Mouse (Mus musculus) right cerebral cortex, postnatal 25 days (tissue): ENCODE results near the gene Hemk1.
A peak's percentile ranks its signal among the peaks of the same experiment; 100 is the strongest.

Experiments used
- DNase-seq: peaks from one replicate; pipeline ENCODE4 v3.0.0; 2022

The Hemk1 gene

DNA sequence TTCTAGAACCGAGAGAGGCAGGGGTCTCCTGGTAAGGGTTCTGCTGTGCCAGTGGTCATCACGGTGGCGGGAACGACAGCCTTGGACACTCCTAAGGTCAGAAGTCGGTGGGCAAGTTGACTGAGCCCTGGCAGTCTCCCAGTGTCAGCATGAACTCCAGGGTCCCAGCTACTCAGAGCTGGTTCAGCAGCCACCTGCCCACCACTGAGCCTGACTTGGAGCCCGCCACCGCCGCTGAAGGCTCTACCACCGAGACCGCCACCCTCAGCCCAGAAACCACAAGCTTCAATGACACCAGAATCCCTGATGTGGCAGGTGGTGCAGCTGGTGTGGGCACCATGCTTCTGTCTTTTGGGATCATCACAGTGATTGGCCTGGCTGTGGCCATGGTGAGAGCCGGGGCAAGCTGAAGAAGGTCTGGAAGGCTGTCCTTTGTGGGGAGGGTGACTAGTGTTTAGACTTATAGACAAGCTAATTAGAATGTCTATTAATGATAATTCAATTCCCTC lies 4.1 kb upstream of the Hemk1 start:
- no peak for DNase-seq

DNA sequence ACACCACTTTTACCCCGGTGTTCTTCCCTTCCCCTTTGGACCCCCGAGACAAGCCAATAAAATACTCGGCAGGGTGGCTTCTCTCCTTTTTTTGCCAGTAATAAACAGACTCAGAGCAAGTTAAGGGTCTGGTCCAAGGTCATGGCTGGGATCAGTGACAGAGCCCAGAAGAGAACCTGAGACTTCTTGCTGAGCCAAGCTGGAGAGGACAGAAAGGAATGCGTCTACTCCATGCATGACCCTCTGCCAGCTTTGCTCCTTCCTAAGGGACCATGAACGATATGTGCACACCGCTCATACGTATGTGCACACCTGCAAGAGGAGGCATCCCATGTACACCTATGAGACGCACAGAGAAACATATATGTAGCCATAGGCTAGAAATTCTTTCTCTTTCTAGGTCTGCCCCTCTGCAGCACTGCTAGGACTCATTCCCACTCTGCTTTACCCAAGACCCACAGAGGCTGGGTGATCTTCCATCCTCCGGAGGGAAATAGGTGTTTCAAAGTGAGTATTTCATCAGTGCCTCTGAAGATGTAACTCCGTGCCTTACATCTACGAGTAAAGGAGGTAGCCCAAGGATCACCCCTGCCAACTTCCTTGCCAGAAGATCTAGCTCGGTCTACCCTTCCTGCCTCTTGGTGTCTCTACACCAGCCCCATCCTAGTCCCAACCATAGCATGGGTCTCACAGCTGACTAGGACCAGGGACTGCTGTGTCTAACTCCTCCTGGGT lies 2.9 kb upstream of the Hemk1 start:
- DNase-seq: no peak

DNA sequence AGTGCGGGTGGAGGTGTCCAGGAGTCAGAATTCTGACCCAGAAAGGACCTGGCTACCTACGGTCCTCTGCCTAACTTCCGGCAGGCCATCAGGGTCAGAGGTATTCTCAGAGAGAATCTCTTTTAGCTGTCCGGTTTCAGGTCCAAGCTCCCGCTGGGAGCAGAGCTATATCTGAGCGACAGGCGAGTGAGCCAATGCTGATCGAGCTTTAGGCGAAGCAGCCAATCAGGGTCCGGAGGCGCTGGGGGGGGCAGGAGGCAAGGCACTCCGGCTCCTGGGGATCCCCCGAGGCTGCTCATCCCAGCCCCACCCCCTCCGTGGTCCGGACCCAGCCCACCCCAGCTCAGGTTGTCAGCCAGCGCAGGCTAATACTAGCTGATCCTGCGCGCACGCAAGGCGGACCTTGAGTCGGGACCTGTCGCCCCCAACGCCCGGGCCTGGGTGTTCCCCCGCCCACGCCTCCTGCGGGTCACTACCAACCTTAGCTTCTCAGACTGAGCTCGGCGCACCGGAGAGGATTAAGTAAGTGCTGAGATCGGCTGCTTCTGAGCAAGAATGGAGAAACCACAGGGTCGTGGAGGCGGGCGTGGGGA lies 2.2 kb upstream of the Hemk1 start, which contains the start of gene 6430571L13Rik:
Gene 6430571L13Rik (plus strand): TSS at position 336 of the 593 bp plus-strand sequence.
- peak; percentile 90 for DNase-seq

DNA sequence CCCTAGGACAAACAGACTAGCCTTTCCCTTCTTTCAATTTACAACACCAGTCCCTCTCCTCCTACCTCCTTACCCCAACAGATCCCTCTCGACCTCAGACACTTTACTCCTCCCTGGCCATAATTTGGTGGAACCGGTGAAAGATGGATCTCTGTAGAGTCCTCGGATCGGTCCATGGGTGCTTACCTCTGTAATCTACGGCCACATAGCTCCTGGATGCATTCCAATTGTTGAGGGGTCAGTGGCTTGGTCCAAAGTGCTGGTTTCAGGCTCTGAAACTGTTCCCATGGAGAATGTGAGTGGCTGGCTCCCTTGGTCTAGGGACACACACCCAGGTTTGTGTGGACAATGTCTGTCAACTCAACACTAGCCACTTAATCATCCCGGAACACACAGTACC lies 1.8 kb downstream of the Hemk1 start:
- no peak for DNase-seq

DNA sequence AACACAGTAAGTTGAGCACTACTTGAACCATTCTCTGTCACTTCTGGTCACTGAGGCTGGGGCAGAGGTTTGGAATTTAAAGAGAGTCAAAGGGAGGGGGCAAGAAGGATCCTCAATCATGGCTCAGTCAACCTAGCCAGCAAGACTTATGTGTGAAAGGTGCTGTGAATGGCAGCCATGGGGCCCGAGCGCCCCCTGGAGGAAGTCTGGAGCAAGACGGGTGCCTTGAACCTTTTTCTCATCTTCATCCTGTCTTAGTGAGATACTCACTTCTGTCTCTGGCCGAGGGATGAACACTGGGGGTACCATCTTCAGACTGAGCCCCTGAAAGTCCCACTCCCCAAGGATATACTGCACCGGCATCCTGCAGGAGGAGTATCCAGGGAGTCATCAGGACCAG lies 2.2 kb downstream of the Hemk1 start:
- DNase-seq: peak; percentile 59

DNA sequence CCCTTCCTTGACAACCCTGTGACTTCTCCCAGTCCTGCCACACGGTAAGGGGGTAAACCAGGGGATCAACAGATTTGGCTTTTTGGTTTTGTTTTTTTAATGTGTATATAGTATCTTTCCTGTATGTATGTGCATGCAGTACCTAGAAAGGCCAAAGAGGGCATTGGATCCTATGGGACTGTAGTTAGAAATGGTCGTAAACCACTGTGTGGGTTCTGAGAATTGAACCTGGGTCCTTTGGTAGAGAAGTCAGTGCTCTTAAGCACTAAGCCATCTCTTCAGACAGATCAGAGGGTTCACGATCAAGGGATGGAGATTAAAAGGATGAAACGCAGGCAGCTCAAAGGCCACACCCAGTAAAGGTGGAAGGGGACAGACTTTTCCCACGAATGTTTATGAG lies 3.1 kb downstream of the Hemk1 start:
- no peak for DNase-seq

DNA sequence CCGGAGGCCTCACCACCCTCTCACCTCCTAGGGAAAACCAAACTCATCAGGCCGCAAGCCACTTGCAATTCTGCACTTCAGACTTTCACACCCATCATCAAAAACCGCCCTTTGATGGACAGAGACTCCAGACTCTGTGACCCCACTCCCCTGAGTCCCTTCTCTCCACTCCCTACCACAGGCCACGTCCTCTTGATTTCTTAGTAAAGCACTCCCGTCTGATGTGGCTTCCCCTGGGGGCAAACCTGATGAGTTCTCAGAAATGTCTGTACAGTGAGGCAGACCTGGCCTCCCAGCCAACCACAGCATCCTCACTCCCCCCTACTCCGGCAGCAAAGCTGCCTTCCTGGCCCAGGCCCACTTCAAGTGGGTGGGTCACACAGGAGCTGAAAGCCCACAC lies 3.8 kb downstream of the Hemk1 start:
- no peak for DNase-seq

DNA sequence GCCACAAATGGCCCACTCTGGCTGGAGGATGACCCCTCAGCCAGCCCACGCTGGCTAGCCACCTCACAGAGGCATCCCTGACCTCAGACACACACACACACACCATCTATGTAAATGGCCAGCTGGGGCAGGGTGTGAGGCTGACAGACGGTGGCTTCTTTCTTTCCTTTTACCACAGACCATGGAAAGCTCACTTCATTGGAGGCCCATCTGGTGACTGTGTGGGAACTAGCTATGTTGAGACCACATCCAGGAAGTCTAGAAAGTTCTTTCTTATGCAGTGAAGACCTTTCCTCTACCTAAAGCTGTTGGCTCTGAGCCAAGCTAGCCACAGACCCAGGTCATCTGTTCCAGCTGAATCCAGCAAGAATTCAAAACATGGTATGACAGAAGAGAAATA lies 4.5 kb downstream of the Hemk1 start:
- no peak for DNase-seq

DNA sequence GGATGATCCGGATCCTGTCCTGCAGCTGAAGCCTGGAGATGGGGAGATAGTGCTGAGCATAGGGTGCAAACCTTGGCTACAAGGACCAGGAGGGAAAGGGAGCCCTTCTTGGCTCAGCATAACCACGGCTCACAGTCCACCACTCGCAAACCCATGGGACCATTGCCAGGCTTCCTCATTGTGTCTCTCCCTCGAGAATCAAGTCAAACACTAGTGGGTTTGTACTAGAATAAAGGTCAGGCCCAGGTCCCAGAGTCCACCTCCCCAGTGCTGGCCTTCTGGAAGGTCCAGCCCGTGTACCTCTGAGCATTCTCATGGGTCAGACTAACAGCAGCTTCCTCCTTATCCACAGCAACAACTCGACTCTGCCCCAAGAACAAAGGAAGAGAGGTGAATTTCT lies 7.4 kb downstream of the Hemk1 start:
- DNase-seq: no peak

DNA sequence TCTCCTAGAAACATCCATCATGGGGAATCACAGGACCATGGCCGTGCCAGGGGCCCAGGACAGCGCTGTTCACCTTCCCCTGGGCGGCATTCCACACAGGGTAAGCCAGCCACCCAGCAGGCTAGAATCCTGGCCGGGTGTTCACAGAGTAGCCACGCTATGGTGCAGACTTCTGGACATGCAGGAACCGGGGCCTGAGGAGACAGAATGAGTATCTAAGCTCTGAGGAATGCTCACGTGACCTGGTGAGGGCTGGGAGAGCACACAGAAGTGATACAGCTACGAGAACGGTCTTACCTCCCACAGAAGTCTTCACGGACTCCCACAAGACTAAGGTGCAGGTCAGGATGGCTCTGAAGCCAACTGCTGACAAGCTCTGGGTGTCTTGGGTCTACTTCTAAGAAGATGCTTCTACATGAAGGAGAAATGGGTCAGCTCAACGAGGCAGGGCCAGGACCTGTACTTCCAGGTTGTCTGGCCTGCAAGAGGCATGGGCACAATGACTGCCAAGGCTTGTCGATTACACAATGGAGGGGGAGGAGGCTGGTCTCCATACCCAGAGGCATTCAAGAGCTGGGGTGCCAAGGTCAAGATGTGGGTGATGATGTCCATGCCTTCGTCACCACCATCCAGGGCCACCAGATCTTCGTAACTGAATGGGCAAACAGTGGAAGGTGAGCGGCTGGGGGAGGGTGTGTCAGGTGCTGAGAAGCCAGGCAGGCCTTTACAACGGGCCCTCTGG lies 10.1 kb downstream of the Hemk1 start:
- no peak for DNase-seq

DNA sequence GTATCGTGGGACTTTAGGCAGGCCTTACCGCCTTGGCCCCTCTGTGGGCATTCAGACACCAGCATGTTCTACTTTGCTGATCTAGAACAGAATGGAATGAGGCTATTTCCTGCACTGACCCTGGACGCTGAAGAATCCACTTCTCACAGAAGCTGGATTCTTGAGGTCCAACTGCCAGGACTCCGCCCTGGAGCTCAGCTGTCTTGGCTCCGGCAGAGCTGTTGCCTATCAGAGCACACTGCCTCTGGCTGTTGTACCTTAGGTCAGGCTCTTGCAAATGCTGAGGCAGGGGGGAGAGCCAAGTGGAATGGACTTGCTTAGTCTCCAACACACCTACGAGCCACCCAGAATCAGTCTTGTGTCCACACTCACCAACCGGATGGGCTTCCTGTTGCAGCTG lies 12.2 kb downstream of the Hemk1 start:
- no peak for DNase-seq

DNA sequence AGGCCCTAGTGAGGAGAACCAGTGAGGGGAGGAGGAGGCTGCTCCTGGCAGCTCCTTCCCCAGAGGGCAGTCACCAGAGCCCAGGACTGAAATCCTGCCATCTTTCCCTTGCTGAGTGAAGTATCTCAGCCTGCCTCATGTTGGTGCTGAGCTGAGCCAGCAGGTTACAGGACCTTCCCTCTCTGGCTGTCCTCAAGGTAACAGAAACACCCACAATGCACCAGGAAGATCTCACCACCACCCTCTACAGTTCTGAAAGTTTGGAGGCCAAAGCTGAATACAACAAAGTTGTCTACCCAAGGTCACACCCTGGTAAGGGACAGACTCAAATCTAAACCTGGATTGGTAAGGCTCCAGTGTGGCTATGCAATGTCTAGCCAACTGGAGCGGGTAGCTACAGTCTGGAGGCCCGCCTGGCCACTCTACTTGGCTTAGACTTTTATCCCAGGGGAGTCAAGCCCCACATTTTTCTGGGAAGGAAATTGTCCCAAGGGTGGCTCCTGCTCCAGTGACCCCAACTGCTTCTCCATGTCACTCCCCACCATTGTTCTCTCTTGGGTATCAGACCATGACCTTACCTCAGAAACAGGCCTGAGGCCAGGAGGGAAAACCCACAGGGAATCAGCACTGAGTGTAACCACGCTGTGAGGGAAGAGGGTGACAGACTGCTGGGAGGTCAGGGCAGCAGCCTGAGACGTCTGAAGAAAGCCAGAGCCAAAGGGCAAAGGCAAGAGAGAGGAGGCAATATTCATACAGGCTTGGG lies 13.2 kb downstream of the Hemk1 start:
- no peak for DNase-seq

DNA sequence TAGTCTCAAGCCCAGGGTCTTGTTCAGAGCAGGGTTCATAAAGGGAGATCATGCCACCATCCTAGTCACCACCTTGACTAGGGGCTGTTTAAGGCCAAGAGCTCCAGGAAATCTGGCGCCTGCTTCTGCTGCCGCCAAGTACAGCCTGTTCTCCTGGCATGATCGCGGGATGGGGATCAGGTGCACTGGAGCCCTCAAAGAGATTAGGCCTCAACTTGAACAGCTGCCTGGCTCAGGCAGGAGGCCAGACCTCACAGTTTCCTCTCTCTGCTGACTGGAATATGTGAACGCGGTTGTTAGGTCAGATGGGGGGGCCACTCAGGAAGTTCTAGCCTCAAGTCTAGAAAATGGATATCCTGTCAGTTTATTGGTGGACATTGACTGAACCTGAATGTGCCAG lies 14.6 kb downstream of the Hemk1 start:
- no peak for DNase-seq

DNA sequence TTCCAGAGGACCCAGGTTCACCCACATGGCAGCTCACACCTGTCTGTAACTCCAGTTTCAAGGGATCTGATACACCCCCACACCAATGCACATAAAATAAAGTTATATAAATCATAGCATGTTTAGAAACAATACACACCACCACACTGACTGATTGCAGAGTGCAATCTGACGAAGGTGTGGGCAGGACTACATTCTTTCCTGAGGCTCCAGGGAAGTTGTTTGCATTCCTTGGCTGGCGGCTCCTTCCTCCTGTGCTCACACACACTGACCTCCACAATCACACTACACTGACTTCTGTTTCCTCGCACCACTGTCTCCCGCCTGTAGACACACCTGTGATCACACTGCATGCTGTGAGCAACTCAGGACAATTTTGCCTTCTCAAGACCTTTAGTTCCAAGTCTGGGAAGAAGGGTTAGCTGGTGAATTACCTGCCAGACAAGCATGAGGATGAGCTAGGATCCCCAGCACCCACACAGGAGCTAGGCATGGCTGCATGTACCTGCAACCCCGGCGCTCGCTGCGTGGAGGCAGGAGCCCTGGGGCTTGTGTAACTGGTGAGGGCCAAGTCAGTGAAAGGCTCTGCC lies 15.6 kb downstream of the Hemk1 start:
- no peak for DNase-seq

DNA sequence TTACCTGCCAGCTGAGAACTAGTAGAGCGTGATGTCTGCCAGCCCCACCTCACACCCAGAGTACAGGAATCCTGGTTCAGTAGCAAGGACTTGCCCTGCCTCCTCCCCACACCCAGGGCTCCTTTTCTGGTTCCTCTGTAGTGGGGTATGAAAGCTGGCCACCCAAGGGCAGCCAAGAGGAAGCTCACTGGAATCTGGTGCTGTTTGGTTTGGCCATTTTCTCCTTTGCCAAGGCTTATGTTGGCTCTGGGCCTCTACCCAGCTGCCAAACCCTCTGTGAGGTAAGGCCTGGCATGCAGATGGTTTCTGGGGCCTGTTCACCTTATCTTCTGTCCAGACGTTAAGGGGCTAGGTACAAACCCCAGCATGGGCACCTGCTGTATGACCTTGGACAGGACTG lies 22.4 kb downstream of the Hemk1 start:
- no peak for DNase-seq

DNA sequence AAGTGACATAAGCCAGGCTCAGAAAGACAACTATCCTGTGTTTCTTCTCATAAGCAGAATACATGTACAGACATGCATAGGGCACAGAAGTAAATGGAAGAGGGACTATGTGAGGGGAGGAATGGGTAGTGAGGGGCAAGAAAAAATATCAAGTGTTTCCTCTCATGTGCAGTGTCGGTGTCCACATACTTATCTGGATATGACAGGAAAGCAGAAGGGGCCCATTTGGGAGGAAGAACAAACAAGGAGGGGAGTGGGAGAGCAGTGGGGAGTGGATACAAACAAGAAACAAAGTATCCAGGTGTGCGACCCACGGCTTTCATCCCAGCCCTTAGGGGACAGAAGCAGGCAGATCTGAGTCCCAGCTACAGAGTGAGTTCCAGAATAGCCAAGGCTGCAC lies 24.2 kb downstream of the Hemk1 start:
- no peak for DNase-seq

DNA sequence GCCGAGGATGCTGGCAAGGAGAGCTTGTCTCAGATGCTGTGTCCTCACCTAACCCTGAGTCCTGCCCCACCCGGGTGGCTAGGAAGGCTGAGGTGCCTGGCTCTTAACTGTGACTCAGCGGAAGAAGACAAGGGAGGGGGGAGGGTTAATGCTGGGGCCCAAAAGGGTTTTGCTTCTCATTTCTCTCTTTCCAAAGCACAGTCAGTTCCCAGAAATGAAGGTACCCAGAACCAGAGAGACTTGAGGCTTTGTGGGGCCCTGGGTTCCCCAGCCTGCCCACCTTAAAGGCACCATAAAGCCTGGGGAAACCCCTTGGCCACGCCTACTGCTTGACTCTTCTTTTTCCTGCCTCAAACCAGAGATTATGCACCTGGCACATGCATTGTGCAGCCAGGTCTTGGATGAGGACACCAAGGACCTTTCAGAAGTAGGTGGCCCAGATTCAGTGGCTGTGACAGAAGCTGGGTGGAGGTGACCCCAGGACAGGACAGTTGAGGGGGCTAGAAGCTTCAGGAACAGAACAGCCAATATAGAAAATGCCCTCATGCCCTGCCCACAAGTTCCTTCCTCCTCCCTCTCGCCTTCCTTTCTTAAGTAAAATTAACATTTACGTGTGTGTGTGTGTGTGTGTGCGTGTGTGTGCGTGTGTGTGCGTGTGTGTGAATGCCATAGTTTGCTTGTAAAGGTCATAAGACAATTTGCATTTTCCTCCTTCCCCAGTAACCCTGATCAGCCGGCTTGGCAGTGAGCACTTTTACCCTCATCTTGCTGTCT lies 25.2 kb downstream of the Hemk1 start:
- DNase-seq: no peak

DNA sequence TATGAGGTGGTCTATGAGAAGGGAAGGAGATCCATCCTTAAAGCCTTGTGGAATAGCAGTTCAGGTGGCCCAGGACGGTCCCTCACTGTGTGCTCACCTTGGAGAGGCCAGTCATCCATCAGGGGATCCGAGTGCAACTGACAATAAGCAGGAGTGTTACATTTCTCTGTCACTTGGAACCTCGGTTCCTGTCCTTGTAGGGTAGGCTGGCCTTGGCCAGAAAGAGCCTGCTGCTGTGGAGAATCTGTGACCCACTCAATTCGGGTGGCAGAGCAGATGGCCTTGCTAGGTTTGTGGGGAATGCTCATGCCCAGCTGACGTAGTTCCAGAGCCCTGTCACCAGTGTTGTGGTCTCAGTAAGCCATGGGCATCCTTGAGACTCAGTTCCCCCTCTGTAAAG lies 28.6 kb downstream of the Hemk1 start:
- DNase-seq: no peak

DNA sequence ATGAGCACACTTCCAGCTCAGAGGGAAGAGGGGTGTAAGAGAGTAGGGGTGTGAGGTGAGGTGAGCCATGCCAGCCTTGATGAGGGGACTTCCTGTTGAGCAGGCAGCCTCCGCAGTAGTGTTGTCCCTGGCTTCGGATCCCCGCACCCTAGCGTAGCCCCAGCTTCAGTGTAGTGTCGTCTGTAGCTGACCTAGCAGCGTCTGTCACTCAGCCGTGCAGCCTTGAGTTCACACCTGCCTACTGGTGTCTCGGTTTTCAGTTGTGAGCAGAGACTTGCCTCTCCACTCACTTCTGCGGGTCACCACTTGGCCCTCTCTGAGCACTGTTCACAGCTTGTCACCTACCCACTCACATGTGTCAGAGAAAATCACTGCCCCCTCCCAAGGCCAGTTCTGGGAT lies 29.0 kb downstream of the Hemk1 start:
- no peak for DNase-seq

DNA sequence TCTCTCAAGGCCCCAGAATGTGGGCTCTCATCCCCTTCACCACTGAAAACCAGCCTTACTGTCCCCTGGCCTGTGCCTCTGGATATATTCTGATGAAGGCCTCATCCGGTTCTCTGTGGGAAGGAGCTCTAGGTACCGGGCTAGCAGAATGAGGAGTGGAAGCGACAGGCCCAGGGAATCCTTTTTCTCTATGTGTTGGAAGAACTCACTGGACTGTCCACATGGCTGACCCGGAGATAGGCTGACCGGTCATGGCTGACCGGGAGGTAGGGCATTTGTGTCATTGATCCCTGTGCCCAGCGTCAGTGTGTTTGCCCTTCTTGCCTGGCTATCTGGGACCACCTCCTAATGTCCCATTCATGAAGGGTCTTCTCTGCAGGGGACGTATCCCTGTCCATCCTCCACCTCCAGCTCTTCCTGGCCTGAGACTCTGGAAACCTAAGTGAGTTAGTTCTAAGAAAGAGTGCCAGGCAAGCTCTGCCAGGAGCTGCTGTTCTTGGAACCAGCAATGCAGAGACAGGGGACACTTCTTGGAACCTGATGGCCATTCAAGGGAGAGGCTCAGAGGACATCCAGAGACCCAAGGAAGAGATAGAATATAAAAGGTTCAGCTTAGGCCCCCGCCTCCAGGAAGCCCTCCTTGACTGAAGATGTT lies 29.7 kb downstream of the Hemk1 start:
- no peak for DNase-seq

DNA sequence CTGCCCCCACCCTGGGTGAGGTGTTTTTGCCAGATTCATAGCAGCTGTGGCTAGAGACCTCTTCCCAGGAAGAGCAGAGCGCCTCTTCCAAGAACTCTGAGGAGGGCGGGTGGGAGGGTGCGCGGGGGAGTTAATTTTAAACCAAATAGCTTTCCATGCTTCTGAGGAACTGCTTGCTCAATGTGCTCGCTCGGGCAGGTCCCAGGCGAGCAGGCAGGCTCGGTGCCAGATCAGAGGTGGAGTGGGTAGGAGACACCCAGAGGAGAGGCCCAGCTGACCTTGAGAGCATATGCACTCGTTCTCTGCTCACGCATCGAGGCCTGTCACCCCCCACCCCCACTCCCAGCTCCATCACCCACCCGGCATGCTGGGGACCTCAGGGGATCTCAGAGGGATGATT lies 30.3 kb downstream of the Hemk1 start:
- no peak for DNase-seq
